Mouse (Mus musculus) adipocyte (in vitro differentiated cells): ENCODE data around the gene Mapkapk3.

Experiments used
- DNase-seq: peaks from one replicate; pipeline ENCODE4 v3.0.0-alpha.2; 2016; ENCODE audit warnings: low spot score

The Mapkapk3 gene

GRCm38 (mm10) chr9:107289211-107290076, at the start of gene Mapkapk3:
Gene Mapkapk3 (minus strand): TSS chr9:107289877.
- DNase-seq, result peak; percentile 83

- DNase-seq, result peak; percentile 83
These were observed 48.7 kb upstream of the Mapkapk3 start, which contains the start of gene Hemk1 for GRCm38 (mm10) chr9:107338172-107338883. Gene Hemk1 (minus strand): TSS chr9:107338350.

DNA sequence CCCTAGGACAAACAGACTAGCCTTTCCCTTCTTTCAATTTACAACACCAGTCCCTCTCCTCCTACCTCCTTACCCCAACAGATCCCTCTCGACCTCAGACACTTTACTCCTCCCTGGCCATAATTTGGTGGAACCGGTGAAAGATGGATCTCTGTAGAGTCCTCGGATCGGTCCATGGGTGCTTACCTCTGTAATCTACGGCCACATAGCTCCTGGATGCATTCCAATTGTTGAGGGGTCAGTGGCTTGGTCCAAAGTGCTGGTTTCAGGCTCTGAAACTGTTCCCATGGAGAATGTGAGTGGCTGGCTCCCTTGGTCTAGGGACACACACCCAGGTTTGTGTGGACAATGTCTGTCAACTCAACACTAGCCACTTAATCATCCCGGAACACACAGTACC, 46.7 kb upstream of the Mapkapk3 start:
- no peak for DNase-seq

DNA sequence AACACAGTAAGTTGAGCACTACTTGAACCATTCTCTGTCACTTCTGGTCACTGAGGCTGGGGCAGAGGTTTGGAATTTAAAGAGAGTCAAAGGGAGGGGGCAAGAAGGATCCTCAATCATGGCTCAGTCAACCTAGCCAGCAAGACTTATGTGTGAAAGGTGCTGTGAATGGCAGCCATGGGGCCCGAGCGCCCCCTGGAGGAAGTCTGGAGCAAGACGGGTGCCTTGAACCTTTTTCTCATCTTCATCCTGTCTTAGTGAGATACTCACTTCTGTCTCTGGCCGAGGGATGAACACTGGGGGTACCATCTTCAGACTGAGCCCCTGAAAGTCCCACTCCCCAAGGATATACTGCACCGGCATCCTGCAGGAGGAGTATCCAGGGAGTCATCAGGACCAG, 46.2 kb upstream of the Mapkapk3 start:
- DNase-seq, result peak; percentile 78

DNA sequence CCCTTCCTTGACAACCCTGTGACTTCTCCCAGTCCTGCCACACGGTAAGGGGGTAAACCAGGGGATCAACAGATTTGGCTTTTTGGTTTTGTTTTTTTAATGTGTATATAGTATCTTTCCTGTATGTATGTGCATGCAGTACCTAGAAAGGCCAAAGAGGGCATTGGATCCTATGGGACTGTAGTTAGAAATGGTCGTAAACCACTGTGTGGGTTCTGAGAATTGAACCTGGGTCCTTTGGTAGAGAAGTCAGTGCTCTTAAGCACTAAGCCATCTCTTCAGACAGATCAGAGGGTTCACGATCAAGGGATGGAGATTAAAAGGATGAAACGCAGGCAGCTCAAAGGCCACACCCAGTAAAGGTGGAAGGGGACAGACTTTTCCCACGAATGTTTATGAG, 45.4 kb upstream of the Mapkapk3 start:
- no peak for DNase-seq

DNA sequence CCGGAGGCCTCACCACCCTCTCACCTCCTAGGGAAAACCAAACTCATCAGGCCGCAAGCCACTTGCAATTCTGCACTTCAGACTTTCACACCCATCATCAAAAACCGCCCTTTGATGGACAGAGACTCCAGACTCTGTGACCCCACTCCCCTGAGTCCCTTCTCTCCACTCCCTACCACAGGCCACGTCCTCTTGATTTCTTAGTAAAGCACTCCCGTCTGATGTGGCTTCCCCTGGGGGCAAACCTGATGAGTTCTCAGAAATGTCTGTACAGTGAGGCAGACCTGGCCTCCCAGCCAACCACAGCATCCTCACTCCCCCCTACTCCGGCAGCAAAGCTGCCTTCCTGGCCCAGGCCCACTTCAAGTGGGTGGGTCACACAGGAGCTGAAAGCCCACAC, 44.7 kb upstream of the Mapkapk3 start:
- DNase-seq, result no peak

DNA sequence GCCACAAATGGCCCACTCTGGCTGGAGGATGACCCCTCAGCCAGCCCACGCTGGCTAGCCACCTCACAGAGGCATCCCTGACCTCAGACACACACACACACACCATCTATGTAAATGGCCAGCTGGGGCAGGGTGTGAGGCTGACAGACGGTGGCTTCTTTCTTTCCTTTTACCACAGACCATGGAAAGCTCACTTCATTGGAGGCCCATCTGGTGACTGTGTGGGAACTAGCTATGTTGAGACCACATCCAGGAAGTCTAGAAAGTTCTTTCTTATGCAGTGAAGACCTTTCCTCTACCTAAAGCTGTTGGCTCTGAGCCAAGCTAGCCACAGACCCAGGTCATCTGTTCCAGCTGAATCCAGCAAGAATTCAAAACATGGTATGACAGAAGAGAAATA, 44.0 kb upstream of the Mapkapk3 start:
- DNase-seq, result peak; percentile 55

GRCm38 (mm10) chr9:107330791-107331190, 41.1 kb upstream of the Mapkapk3 start:
- no peak for DNase-seq

GRCm38 (mm10) chr9:107327879-107328620, 38.4 kb upstream of the Mapkapk3 start:
- peak; percentile 13 for DNase-seq

- peak; percentile 59 for DNase-seq
These were observed 36.2 kb upstream of the Mapkapk3 start for GRCm38 (mm10) chr9:107325904-107326303.

GRCm38 (mm10) chr9:107324799-107325561, 35.3 kb upstream of the Mapkapk3 start:
- peak; percentile 54 for DNase-seq

DNA sequence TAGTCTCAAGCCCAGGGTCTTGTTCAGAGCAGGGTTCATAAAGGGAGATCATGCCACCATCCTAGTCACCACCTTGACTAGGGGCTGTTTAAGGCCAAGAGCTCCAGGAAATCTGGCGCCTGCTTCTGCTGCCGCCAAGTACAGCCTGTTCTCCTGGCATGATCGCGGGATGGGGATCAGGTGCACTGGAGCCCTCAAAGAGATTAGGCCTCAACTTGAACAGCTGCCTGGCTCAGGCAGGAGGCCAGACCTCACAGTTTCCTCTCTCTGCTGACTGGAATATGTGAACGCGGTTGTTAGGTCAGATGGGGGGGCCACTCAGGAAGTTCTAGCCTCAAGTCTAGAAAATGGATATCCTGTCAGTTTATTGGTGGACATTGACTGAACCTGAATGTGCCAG, 33.9 kb upstream of the Mapkapk3 start:
- no peak for DNase-seq

GRCm38 (mm10) chr9:107322461-107323050, 32.9 kb upstream of the Mapkapk3 start:
- no peak for DNase-seq

- no peak for DNase-seq
These were observed 26.1 kb upstream of the Mapkapk3 start for GRCm38 (mm10) chr9:107315791-107316190.

DNA sequence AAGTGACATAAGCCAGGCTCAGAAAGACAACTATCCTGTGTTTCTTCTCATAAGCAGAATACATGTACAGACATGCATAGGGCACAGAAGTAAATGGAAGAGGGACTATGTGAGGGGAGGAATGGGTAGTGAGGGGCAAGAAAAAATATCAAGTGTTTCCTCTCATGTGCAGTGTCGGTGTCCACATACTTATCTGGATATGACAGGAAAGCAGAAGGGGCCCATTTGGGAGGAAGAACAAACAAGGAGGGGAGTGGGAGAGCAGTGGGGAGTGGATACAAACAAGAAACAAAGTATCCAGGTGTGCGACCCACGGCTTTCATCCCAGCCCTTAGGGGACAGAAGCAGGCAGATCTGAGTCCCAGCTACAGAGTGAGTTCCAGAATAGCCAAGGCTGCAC, 24.2 kb upstream of the Mapkapk3 start:
- no peak for DNase-seq

GRCm38 (mm10) chr9:107312811-107313584, 23.3 kb upstream of the Mapkapk3 start:
- no peak for DNase-seq

DNA sequence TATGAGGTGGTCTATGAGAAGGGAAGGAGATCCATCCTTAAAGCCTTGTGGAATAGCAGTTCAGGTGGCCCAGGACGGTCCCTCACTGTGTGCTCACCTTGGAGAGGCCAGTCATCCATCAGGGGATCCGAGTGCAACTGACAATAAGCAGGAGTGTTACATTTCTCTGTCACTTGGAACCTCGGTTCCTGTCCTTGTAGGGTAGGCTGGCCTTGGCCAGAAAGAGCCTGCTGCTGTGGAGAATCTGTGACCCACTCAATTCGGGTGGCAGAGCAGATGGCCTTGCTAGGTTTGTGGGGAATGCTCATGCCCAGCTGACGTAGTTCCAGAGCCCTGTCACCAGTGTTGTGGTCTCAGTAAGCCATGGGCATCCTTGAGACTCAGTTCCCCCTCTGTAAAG, 19.9 kb upstream of the Mapkapk3 start:
- DNase-seq, result no peak

DNA sequence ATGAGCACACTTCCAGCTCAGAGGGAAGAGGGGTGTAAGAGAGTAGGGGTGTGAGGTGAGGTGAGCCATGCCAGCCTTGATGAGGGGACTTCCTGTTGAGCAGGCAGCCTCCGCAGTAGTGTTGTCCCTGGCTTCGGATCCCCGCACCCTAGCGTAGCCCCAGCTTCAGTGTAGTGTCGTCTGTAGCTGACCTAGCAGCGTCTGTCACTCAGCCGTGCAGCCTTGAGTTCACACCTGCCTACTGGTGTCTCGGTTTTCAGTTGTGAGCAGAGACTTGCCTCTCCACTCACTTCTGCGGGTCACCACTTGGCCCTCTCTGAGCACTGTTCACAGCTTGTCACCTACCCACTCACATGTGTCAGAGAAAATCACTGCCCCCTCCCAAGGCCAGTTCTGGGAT, 19.5 kb upstream of the Mapkapk3 start:
- DNase-seq, result no peak

GRCm38 (mm10) chr9:107308346-107309000, 18.8 kb upstream of the Mapkapk3 start:
- DNase-seq, result no peak

DNA sequence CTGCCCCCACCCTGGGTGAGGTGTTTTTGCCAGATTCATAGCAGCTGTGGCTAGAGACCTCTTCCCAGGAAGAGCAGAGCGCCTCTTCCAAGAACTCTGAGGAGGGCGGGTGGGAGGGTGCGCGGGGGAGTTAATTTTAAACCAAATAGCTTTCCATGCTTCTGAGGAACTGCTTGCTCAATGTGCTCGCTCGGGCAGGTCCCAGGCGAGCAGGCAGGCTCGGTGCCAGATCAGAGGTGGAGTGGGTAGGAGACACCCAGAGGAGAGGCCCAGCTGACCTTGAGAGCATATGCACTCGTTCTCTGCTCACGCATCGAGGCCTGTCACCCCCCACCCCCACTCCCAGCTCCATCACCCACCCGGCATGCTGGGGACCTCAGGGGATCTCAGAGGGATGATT, 18.2 kb upstream of the Mapkapk3 start:
- peak; percentile 44 for DNase-seq
